Mouse (Mus musculus) testis, adult 2 months (tissue): Measurements from ENCODE around the gene Khsrp. TPM values are rescaled to one million over a fixed set of nuclear protein-coding genes. Genes with fewer than 3 reads are reported as not detected.

Source experiments
- H3K27ac ChIP-seq: fragments of 200-500 bp; 2 replicates; pipeline ENCODE4 v1.5.1; 2012; ENCODE audit warnings: low read depth, low read length; ENCODE audit not compliant: control insufficient read depth, insufficient read depth
- H3K27me3 ChIP-seq: fragments of 200-500 bp; 2 replicates; pipeline ENCODE4 v1.6.1; 2012; ENCODE audit warnings: mild to moderate bottlenecking, low read length, moderate library complexity; ENCODE audit not compliant: control insufficient read depth, insufficient read depth
- H3K36me3 ChIP-seq: fragments of 200-500 bp; 2 replicates; pipeline ENCODE4 v1.6.1; 2012; ENCODE audit warnings: mild to moderate bottlenecking, low read length; ENCODE audit not compliant: control insufficient read depth, insufficient read depth
- H3K4me1 ChIP-seq: fragments of 200-500 bp; 2 replicates; pipeline ENCODE4 v1.6.1; 2012; ENCODE audit warnings: low read length; ENCODE audit not compliant: control insufficient read depth, insufficient read depth
- H3K4me3 ChIP-seq: fragments of 200-500 bp; 2 replicates; pipeline ENCODE4 v1.5.1; 2012; ENCODE audit warnings: low read depth, mild to moderate bottlenecking, low read length, moderate library complexity, mixed read lengths; ENCODE audit not compliant: control insufficient read depth
- CTCF ChIP-seq: fragments of 200-500 bp; IDR thresholded peaks from 2 replicates; pipeline ENCODE4 v1.5.1; 2012; ENCODE audit warnings: low read depth, mild to moderate bottlenecking, inconsistent platforms, low read length, moderate library complexity; ENCODE audit not compliant: control insufficient read depth, insufficient read depth, insufficient replicate concordance
- POLR2A ChIP-seq: fragments of 200-500 bp; IDR thresholded peaks from 2 replicates; pipeline ENCODE4 v1.6.1; 2012; ENCODE audit warnings: low read depth, mild to moderate bottlenecking, inconsistent platforms, low read length, moderate library complexity; ENCODE audit not compliant: control insufficient read depth
- polyA plus RNA-seq: library from polyadenylated mRNA; depleted of rRNA; stranded (reverse); fragments of >200 nt; gene quantifications from 2 replicates; pipeline ENCODE4 v1.2.3, GENCODE M21; 2012

Khsrp gene
- polyA plus RNA-seq, 1 experiment: 45.2 TPM

GRCm38 (mm10) chr17:57029691-57030090, 1.6 kb downstream of the Khsrp start:
- H3K27ac ChIP-seq: no peak overlapping the region
- TF ChIP-seq CTCF (no peak), POLR2A (no peak)

GRCm38 (mm10) chr17:57027471-57027870, 3.9 kb downstream of the Khsrp start:
- TF ChIP-seq CTCF (no peak), POLR2A (no peak)
- H3K27me3 ChIP-seq: no peaks in the 10 kb centered on the region
- peaks cover 17% of the 10 kb centered on the region for H3K4me1 ChIP-seq
- H3K4me3 ChIP-seq: no peak overlapping the region
- H3K36me3 ChIP-seq: peaks cover 9% of the 10 kb centered on the region
- H3K27ac ChIP-seq: no peak overlapping the region

More at GRCm38 (mm10) chr17:57029691-57030090, 1.6 kb downstream of the Khsrp start:
- H3K4me3 ChIP-seq: no peak overlapping the region
- H3K36me3 ChIP-seq: peaks cover 6% of the 10 kb centered on the region
- H3K27me3 ChIP-seq: no peaks in the 10 kb centered on the region
- peaks cover 18% of the 10 kb centered on the region for H3K4me1 ChIP-seq

- H3K4me3 ChIP-seq: no peak overlapping the region
- TF ChIP-seq CTCF: no peak
- no peak for TF ChIP-seq POLR2A
- peaks cover 6% of the 10 kb centered on the region for H3K36me3 ChIP-seq
- H3K27me3 ChIP-seq: no peaks in the 10 kb centered on the region
- H3K27ac ChIP-seq: no peak overlapping the region
- H3K4me1 ChIP-seq: no peaks in the 10 kb centered on the region
These were observed 10.4 kb downstream of the Khsrp start for GRCm38 (mm10) chr17:57020960-57021359.

- Histone ChIP-seq H3K4me3 (no peak overlapping the region), H3K27me3 (no peaks in the 10 kb centered on the region), H3K4me1 (no peaks in the 10 kb centered on the region), H3K27ac (no peak overlapping the region), H3K36me3 (peaks cover 3% of the 10 kb centered on the region)
- TF ChIP-seq CTCF (no peak), POLR2A (no peak)
These were observed 11.6 kb downstream of the Khsrp start for GRCm38 (mm10) chr17:57019693-57020092.

- peak overlapping the region; percentile 97 for H3K4me3 ChIP-seq
- no peak for TF ChIP-seq CTCF
- no peak for TF ChIP-seq POLR2A
- H3K36me3 ChIP-seq: no peaks in the 10 kb centered on the region; the same call in 1 of the 2 replicates
- H3K4me1 ChIP-seq: peaks cover 5% of the 10 kb centered on the region
- H3K27me3 ChIP-seq: no peaks in the 10 kb centered on the region
- H3K27ac ChIP-seq: peak overlapping the region; percentile 97
These were observed 19.0 kb downstream of the Khsrp start for GRCm38 (mm10) chr17:57012245-57012795.

- no peaks in the 10 kb centered on the region for H3K27me3 ChIP-seq
- peak within 1 kb of the TSS; percentile 97 for H3K4me3 ChIP-seq
- H3K36me3 ChIP-seq: no peaks in the 10 kb centered on the region; the same call in 1 of the 2 replicates
- TF ChIP-seq POLR2A: peak; percentile 99
- TF ChIP-seq CTCF: no peak
- H3K27ac ChIP-seq: peak within 1 kb of the TSS; percentile 97
- peaks cover 5% of the 10 kb centered on the region for H3K4me1 ChIP-seq
These were observed 19.8 kb downstream of the Khsrp start, which contains the start of the genes Gtf2f1 and Gm17949 for GRCm38 (mm10) chr17:57011236-57012141. Gtf2f1 (minus strand) TSS chr17:57011288. Gm17949 (plus strand) TSS chr17:57011469.

GRCm38 (mm10) chr17:57010911-57011235, 20.4 kb downstream of the Khsrp start:
- H3K36me3 ChIP-seq: no peaks in the 10 kb centered on the region; the same call in 1 of the 2 replicates
- no peaks in the 10 kb centered on the region for H3K27me3 ChIP-seq
- peaks cover 5% of the 10 kb centered on the region for H3K4me1 ChIP-seq
- peak overlapping the region; percentile 97 for H3K4me3 ChIP-seq
- TF ChIP-seq POLR2A: no peak
- TF ChIP-seq CTCF: no peak
- peak overlapping the region; percentile 97 for H3K27ac ChIP-seq
